Mouse (Mus musculus): Measurements from ENCODE around the gene Gm5089.

Gm5089 gene

DNA sequence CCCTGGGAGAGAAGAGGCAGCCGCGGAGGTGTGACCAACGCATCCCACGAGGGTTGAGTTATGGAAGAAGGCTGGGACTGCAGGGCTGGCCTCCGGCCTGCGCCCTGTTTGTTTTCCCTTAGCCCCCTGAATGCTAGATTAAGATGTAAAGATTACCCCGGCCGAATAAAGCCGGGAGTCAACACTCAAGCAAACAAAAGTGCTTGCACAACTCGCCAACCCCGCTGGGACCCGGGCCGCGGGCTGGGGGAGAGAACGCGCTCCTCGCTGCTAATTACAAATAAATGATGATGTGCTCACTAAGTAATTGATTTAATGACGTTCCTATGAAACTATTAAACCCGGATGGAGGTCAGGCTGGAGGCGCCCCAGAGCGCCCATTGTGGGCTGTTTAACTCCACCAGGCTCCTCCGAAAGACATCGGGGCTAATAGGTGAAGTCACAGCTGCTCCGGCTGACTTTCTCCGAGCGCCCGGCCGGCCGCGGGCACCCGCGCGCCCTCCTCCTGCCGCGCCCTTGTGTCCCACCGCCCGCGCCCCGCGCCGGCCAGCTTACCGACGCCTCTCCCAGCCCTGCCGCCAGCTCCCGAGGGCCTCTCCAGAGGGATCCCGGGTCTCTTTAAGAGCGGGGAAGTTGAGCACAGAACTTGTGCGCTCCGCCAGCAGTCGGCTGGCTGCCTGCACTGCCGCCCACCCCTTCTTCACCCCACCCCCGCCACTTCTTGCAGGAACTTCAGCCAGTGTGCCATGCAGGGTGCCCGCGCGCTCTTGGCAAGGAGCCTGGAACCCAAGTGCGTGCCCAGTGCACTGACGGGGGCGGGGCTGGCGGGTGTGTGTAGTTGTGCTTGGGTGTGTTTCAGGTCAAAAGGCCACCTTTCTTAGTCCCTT lies at the start of gene Gm5089:
Gm5089 (minus strand) TSS at position 620 of the 887 bp plus-strand sequence.
- no peak for DNase-seq (ENCODE audit: low spot score)

GRCm38 (mm10) chr14:122492015-122492414 lies 41.1 kb upstream of the Gm5089 start:
- DNase-seq (ENCODE audit: low spot score), result no peak

DNA sequence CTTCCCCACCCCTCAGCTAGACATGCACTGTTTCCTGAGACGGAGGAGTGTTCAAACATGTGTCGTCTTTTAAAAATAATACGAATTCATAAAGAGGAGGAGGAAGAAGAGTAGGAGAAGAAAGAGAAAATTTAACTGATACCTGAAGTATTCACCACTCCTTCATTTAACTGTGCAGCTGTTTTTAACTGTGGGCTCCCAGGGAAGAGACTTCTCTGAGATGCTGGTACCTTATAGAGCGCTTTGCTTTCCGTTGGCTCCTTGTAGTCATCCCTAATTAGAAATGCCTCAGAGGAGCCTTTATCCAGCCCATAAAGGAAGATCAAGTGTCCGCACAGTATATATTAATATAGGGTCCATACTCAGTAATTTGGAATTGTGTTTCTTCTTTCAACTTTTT lies 40.6 kb upstream of the Gm5089 start:
- DNase-seq (ENCODE audit: low spot score), result no peak

GRCm38 (mm10) chr14:122490441-122491328 lies 39.8 kb upstream of the Gm5089 start, which contains the start of gene Gm10837:
Gm10837 (plus strand) TSS chr14:122490586.
- no peak for DNase-seq (ENCODE audit: low spot score)

DNA sequence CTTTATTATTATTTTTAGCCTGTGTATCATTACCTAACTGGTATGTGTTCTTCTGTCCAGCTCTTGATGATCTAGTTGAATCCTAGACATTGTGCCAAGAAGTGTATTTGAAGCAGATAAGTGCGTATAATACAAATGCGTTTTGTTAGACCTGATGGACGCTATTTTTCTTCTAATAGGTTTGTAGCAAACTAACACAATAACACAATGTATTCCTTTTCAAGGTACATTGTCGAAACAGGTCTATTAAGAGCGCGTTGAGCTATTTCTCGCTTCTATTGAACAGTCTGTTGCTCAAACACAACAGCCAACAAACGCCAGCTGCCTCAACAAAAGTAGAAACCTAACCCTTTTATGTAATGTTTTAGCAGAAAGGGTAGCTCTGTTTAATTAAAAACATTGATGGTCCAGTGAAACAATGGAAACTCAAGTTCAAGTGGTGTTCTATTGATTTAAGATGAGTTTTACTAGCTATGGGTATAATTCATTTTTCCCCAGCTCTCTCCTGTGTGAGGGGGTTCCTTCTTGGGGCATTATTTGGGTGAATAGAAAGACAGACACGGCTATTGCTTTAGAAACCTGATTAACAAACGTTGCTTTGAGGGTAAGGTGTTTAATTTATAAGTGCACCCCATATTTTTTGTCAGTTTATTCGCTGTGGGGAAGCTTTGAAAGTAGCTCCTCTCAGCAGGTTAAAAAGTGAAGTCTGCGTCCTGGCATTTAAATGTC lies 38.9 kb upstream of the Gm5089 start:
- DNase-seq (ENCODE audit: low spot score), result no peak

DNA sequence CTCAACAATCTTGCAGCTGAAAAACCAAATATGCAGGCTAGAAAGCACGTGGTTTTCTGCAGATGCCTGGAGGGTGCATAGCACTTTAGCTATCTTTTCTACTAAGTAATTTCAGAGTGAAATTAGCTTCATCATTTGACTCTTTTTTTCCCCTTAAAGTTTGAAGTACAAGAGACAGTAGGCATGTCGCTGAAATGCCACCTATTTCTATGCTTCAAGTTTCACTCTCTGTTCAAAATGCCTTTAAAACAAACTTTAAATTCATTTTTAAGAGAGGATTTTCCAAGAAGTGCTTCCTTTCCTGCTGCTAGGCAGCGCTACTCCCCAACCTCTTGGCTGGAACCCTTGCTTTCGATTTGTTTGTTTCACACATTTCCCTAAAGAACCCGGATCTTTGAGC lies 38.1 kb upstream of the Gm5089 start:
- no peak for DNase-seq (ENCODE audit: low spot score)

DNA sequence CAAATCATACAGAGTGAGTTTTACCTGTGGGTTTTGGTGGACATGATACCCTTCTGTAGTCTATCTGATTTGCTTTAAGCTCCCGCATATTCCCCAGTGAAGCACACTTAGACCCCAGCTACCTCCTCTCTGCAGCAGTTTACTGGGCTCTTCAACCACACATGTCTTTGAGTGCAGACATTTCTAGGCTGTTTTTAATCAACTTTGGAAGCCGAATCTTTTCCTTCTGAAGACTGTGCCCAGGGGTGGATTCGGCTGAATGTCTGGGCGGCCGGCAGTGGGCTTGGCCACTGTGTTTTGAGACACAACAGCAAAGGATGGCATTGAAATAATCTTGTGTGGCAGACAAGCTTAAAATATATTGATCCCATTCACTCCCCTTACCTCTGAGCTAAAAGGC lies 36.5 kb upstream of the Gm5089 start:
- no peak for DNase-seq (ENCODE audit: low spot score)

GRCm38 (mm10) chr14:122486611-122487010 lies 35.7 kb upstream of the Gm5089 start:
- DNase-seq (ENCODE audit: low spot score), result no peak

GRCm38 (mm10) chr14:122485635-122486181 lies 34.8 kb upstream of the Gm5089 start:
- DNase-seq (ENCODE audit: low spot score), result no peak

- DNase-seq (ENCODE audit: low spot score), result no peak
Observed at GRCm38 (mm10) chr14:122484844-122485551, 34.1 kb upstream of the Gm5089 start.

- DNase-seq (ENCODE audit: low spot score), result no peak
Observed at GRCm38 (mm10) chr14:122484458-122484843, 33.5 kb upstream of the Gm5089 start.

DNA sequence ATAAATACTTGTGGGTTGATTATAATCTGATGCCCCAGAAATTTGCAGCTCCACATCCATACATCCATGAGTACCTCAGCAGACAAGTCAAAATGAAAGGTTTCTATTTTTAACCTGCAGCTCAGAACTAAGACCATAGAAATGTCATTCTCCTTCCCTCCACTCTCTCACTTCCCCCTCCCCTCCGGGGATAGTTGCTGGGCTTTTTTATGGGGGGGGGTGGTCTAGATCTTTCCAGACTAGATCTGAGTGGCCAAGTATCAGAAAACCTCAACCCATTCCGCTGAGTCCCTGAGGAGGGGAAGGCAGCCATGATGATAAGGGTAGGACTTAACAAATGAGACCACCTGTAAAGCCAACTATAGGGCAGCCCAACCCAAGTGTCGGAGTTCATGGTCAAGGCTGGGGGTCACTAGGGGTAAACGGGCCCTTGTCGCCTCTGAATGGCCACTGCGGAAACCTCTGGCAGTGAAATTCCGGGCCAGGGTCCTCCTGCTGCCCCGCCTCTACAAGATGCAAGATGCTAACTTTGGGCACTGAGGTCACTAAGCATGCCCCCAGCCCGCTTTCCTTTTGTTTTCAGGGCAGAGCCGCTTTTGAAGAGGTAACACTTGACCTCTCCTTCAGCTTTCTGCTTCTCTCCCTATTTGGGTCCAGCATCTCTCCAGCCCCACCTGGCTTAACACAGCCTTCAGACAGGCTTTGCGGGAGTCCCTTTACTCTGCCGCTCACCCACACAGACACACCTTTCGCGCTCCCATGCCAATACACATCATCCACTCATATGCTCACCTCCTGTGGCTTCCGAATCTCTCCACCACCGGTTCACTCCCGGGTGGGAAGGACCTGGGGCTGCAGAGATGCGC lies 32.9 kb upstream of the Gm5089 start:
- no peak for DNase-seq (ENCODE audit: low spot score)

DNA sequence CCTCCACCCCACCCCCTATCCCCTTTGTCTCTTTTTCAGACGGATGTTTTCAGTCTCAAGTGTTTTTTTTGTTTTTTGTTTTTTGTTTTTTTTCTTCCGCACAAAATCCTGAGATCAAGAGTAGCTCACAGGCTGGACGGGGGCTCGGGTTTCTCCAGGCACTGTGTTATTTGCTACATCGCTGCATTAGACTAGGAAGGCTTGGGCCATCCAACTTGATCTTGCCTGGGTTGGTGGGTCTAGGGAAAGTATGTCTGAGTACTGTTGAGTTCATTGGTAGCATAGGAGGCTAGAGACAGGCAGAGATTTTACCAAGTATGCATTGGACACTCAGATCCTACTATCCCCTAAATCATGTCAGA lies 32.1 kb upstream of the Gm5089 start:
- DNase-seq (ENCODE audit: low spot score), result no peak

DNA sequence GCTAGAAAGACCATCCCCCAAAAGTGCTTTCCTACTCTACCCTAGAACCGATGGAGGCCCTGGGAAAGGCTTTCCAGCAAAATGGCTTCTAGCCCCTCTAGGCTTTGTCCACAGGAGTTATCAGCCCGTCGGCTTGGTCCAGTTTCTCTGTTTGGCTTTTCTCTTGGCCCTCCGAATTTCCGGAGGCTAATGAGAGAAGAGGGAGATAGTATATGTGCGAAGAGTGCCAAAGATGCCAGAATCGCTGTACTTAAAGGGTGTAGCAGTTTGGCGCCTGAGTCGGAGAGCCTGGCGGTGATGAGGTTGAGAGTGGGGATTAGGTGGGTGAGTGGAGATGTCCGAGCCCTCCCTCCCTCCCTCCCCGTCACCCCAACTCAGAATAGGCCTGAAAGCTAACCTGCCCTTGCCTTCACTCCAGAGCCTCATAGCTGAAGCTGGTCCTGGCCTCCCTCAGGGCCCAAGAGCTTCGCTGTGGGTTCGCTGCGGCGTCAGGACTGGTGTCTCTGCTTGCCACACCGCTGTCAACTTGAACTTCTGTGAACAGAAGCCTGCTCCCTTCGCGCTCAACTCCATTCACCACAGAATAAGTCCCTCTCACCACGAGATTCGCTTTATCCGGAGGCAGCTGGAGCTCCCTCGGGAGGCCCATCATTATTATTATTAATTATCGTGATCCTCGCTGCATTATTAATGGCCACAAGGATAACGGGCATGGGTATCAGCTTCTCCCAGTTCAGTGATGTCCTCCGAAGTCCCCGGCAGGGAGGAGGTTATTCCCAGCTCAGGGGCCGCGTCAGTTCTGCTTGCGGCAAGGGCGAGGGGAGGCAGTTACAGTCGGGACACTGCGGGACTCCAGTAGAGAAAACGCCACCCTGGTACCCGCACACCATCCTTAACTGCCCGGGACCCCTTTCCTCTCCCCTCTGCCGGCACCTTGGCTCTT lies 31.4 kb upstream of the Gm5089 start:
- no peak for DNase-seq (ENCODE audit: low spot score)

GRCm38 (mm10) chr14:122481181-122481580 lies 30.3 kb upstream of the Gm5089 start:
- no peak for DNase-seq (ENCODE audit: low spot score)

GRCm38 (mm10) chr14:122480355-122480754 lies 29.4 kb upstream of the Gm5089 start:
- DNase-seq (ENCODE audit: low spot score), result no peak

GRCm38 (mm10) chr14:122479461-122480109 lies 28.7 kb upstream of the Gm5089 start:
- no peak for DNase-seq (ENCODE audit: low spot score)

DNA sequence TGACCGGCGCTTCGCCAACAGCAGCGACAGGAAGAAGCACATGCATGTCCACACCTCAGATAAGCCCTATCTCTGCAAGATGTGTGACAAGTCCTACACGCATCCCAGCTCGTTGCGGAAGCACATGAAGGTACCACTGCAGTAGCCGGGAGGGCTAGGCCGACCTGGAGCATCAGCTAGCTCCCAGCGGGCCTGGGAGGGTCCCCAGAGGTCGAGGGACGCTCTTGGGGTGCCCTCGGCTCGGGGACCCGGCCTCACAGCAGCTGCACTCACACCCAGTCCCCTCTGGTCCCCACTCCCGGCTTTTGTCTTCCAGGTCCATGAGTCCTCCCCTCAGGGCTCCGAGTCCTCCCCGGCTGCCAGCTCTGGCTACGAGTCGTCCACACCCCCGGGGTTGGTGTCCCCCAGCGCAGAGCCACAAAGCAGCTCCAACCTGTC lies 27.7 kb upstream of the Gm5089 start:
- no peak for DNase-seq (ENCODE audit: low spot score)

Data from T-cell, adult 2 months (primary cell).